Mouse (Mus musculus): ENCODE measurements around the gene Gm15023.
"Not testable (repeated sequence)": the region's sequence is repeated elsewhere in the genome, so short reads cannot be mapped to it uniquely, and the experiment has no call there.

GRCm38 (mm10) chrX:135189924-135190323, 12.5 kb upstream of the Gm15023 start:
- not testable (repeated sequence) for TF ChIP-seq EP300 (IDR thresholded peaks at IDR 0.05; ENCODE audit: low read depth in 1 of 2, low read length in 2 of 2); CTCF (IDR thresholded peaks at IDR 0.05 in 2 of 3, conservative IDR thresholded peaks at IDR 0.05 in 1 of 3; ENCODE audit: control insufficient read depth in 1 of 3, insufficient read depth in 1 of 3, low read depth in 2 of 3, low read length in 3 of 3, poor library complexity in 1 of 3, severe bottlenecking in 1 of 3); POLR2AphosphoS2 (IDR thresholded peaks at IDR 0.05; ENCODE audit: low read length); POLR2A (IDR thresholded peaks at IDR 0.05; ENCODE audit: control insufficient read depth in 1 of 2, insufficient read depth in 1 of 2, low read depth in 1 of 2, low read length in 2 of 2, poor library complexity in 1 of 2); ETS1 (IDR thresholded peaks at IDR 0.05; ENCODE audit: low read depth, low read length); RCOR1 (IDR thresholded peaks at IDR 0.05; ENCODE audit: low read depth, low read length); TAL1 (IDR thresholded peaks at IDR 0.05; ENCODE audit: low read length); UBTF (IDR thresholded peaks at IDR 0.05; ENCODE audit: borderline replicate concordance, insufficient read depth, low read depth, low read length); POLR2AphosphoS5 (IDR thresholded peaks at IDR 0.05; ENCODE audit: borderline replicate concordance, low read depth, low read length); SMC3 (IDR thresholded peaks at IDR 0.05; ENCODE audit: low read depth, low read length); ELF1 (IDR thresholded peaks at IDR 0.05; ENCODE audit: low read depth, low read length); ZNF384 (IDR thresholded peaks at IDR 0.05; ENCODE audit: low read depth, low read length); MAZ (IDR thresholded peaks at IDR 0.05; ENCODE audit: low read depth, low read length)

Measured in MEL (cell line).